ENCODE assay signal across 8 mouse cellular contexts in genomic region chr9:57157499-57157898, GRCm38 (mm10). TPM values are rescaled to one million over a fixed set of nuclear protein-coding genes. Genes with fewer than 3 reads are reported as not detected.
DNase-seq lines count a peak whose midpoint lies in the region; ATAC-seq and TF ChIP-seq lines count a peak whose summit lies in the region.

No protein-coding gene starts in this region.

- ATAC-seq in hindbrain, embryonic 16.5 days: no peak

- H3K27ac ChIP-seq in layer of hippocampus, adult 2 months: peak overlapping the region; percentile 90
- H3K27ac ChIP-seq in bone marrow, adult 2 months (ENCODE audit: control insufficient read depth, insufficient read depth, low read depth, low read length, poor library complexity): no peak overlapping the region
- H3K27ac ChIP-seq in hindbrain, embryonic 16.5 days (ENCODE audit: low read depth, low read length): peak overlapping the region; percentile 77; the same call in 1 of the 2 replicates

- no peaks in the 10 kb centered on the region for H3K9me3 ChIP-seq in hindbrain, embryonic 16.5 days (ENCODE audit: control insufficient read depth, low read length)

- no peak for TF ChIP-seq POLR2A in bone marrow, adult 2 months (IDR thresholded peaks at IDR 0.05; ENCODE audit: borderline replicate concordance, control insufficient read depth, low read depth, low read length)

- H3K9ac ChIP-seq in hindbrain, embryonic 16.5 days (ENCODE audit: low read depth, low read length): peak overlapping the region; percentile 81

- peak overlapping the region; percentile 99 for H3K4me3 ChIP-seq in layer of hippocampus, adult 2 months
- peak overlapping the region; percentile 74 for H3K4me3 ChIP-seq in bone marrow, adult 2 months (replicated peaks; ENCODE audit: control insufficient read depth, low read depth, low read length)
- H3K4me3 ChIP-seq in hindbrain, embryonic 16.5 days (ENCODE audit: low read length): peak overlapping the region; percentile 87

- no peaks in the 10 kb centered on the region for H3K27me3 ChIP-seq in hindbrain, embryonic 16.5 days (replicated peaks; ENCODE audit: control insufficient read depth, insufficient read depth, low read length)

- no peak for TF ChIP-seq CTCF in layer of hippocampus, adult 2 months (conservative IDR thresholded peaks at IDR 0.05)
- TF ChIP-seq CTCF in bone marrow, adult 2 months (IDR thresholded peaks at IDR 0.05; ENCODE audit: control insufficient read depth, insufficient read depth, low read length): no peak

- no peak for DNase-seq in layer of hippocampus, adult 2 months (ENCODE audit: low spot score in 2 of 2)
- DNase-seq in layer of hippocampus, postnatal 25 days (ENCODE audit: extremely low spot score in 1 of 2, low spot score in 1 of 2): no peak
- DNase-seq in naive thymus-derived CD4-positive, alpha-beta T cell, adult 2 months (ENCODE audit: low read depth): peak; percentile 81
- DNase-seq in Muller cell, postnatal 12 days (ENCODE audit: inconsistent ontology term): no peak
- DNase-seq in natural killer cell, adult 2 months (ENCODE audit: low spot score in 2 of 2): no peak
- no peak for DNase-seq in embryo, embryonic 9.5 days (ENCODE audit: extremely low spot score)

- WGBS in bone marrow, adult 2 months: 29% methylated on average over 13 of the region's 13 CpGs
- 30% methylated on average over 13 of the region's 13 CpGs for WGBS in hindbrain, embryonic 16.5 days

- peaks cover 11% of the 10 kb centered on the region for H3K36me3 ChIP-seq in hindbrain, embryonic 16.5 days (ENCODE audit: control insufficient read depth, insufficient read depth, low read length)

- H3K4me2 ChIP-seq in hindbrain, embryonic 16.5 days (ENCODE audit: low read length): peak overlapping the region; percentile 87

- H3K4me1 ChIP-seq in bone marrow, adult 2 months (ENCODE audit: control insufficient read depth, insufficient read depth, low read length): peaks cover 2% of the 10 kb centered on the region
- H3K4me1 ChIP-seq in hindbrain, embryonic 16.5 days (ENCODE audit: control insufficient read depth, insufficient read depth, low read depth, low read length): peaks cover 22% of the 10 kb centered on the region

RNA-seq across cellular contexts. Expression of gene Commd4, which starts 0.6 kb away (rescaled TPM):
- total RNA-seq in layer of hippocampus, adult 2 months (2021): 10 to 100 TPM; 94.5 to 94.7 TPM
- 10 to 100 TPM; 87.2 to 89.9 TPM for total RNA-seq in layer of hippocampus, postnatal 25 days (2021)
- polyA plus RNA-seq in bone marrow, adult 2 months (2011; ENCODE audit: insufficient read depth, insufficient read length, low replicate concordance, missing spikeins): 38.6 and 97.6 TPM in 2 replicates
- 166 and 185 TPM in 2 replicates for polyA plus RNA-seq in hindbrain, embryonic 16.5 days (2015; fragmentation: Nextera tagmentation; extraction: Ambion mirVana)

RNA-seq across cellular contexts. Expression of gene Neil1, which starts 9.4 kb away (rescaled TPM):
- 10 to 100 TPM in 1 of 2 experiments, 1 to 10 TPM in 1; 8.9 to 10.2 TPM for total RNA-seq in layer of hippocampus, adult 2 months (2021)
- total RNA-seq in layer of hippocampus, postnatal 25 days (2021): 1 to 10 TPM; 8.8 to 9.3 TPM
- polyA plus RNA-seq in bone marrow, adult 2 months (2011; ENCODE audit: insufficient read depth, insufficient read length, low replicate concordance, missing spikeins): 8.8 and 17.9 TPM in 2 replicates
- polyA plus RNA-seq in hindbrain, embryonic 16.5 days (2015; fragmentation: Nextera tagmentation; extraction: Ambion mirVana): 8.2 and 8.7 TPM in 2 replicates

RNA-seq across cellular contexts. Expression of gene Man2c1, which starts 27.0 kb away (rescaled TPM):
- 100 to 1,000 TPM; 162 to 175 TPM for total RNA-seq in layer of hippocampus, adult 2 months (2021)
- total RNA-seq in layer of hippocampus, postnatal 25 days (2021): 100 to 1,000 TPM; 109 to 160 TPM
- 59.3 and 101 TPM in 2 replicates for polyA plus RNA-seq in bone marrow, adult 2 months (2011; ENCODE audit: insufficient read depth, insufficient read length, low replicate concordance, missing spikeins)
- polyA plus RNA-seq in hindbrain, embryonic 16.5 days (2015; fragmentation: Nextera tagmentation; extraction: Ambion mirVana): 77.2 and 88.7 TPM in 2 replicates
